Mouse (Mus musculus) thymus, adult 2 months (tissue): ENCODE results near the gene Them7.

ENCODE experiments used
- CTCF ChIP-seq: fragments of 200-500 bp; IDR thresholded peaks from 2 replicates; pipeline ENCODE4 v1.5.1; 2012; ENCODE audit warnings: mild to moderate bottlenecking, control low read depth, low read length, moderate library complexity, borderline replicate concordance; ENCODE audit not compliant: control insufficient read depth, poor library complexity, insufficient read depth; ENCODE audit errors: extremely low read depth
- POLR2A ChIP-seq: fragments of 200-500 bp; IDR thresholded peaks from 2 replicates; pipeline ENCODE4 v1.6.1; 2012; ENCODE audit warnings: mild to moderate bottlenecking, low read length, control low read depth, moderate library complexity; ENCODE audit not compliant: control insufficient read depth, poor library complexity, insufficient read depth; ENCODE audit errors: extremely low read depth

GRCm38 (mm10) chr2:105386418-105386817 is 162.3 kb downstream of the Them7 start:
- TF ChIP-seq CTCF = no peak
- TF ChIP-seq POLR2A = no peak
